Mouse (Mus musculus): ENCODE measurements at regions not wholly inside any gene's neighbourhood (a gene's known extent, or its start where the extent isn't known, plus 50 kb on each side); places are given as distances from the start of the nearest gene placed in this dataset.

DNA sequence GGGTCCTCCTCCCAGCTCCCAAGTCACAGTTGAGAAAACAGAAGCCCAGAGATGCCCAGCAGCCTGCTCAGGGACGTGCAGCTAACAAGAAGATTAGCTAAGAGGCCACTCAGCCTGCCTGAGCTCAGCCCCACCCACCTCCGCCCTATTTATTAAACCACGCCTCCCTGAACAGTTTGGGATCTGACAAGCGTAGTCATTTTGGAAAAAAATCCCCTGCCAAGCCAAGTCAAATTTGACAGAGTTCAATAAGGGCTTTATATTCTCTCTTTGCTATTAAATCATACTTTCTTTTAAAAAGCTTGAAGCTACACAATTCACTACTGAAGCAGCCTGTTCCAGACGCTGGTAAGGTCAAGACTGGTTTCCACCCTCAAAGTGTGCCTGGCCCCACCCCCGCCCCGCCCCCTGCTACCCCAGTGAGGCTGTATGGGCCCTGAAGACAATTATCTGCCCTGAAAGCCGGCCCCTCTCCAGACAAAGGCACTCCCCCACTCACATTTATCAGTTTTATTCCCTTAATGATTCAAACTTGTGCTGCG, 61.9 kb upstream of the Zmiz1 start:
- TF ChIP-seq POLR2A (IDR thresholded peaks at IDR 0.05; ENCODE audit: borderline replicate concordance, extremely low read depth, insufficient read depth, insufficient read length, poor library complexity, severe bottlenecking) (no peak), CTCF (IDR thresholded peaks at IDR 0.05; ENCODE audit: borderline replicate concordance, extremely low read depth, insufficient read depth, insufficient read length) (no peak)
- DNase-seq (ENCODE audit: low read depth): peak; percentile 92

DNA sequence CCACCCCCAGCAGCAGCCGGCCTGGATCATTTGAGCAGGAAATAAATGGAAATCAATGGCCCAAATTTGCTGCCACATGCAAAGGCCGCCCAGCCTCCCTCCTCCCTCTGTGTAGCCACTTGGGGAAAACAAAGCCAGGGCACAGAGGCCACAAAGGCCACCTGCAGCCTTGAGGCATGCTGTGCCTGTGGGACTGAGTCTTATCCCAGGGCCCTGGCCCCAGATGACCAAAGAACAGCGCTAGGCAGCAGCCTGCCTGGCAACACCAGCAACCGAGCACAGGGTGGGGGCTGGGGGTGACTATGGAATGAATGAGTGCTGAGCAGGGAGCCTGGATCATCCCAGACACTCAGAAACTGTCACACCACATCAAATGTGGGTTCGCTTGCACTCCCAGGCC, 61.2 kb upstream of the Zmiz1 start:
- TF ChIP-seq CTCF (IDR thresholded peaks at IDR 0.05; ENCODE audit: borderline replicate concordance, extremely low read depth, insufficient read depth, insufficient read length): no peak
- TF ChIP-seq POLR2A (IDR thresholded peaks at IDR 0.05; ENCODE audit: borderline replicate concordance, extremely low read depth, insufficient read depth, insufficient read length, poor library complexity, severe bottlenecking): no peak
- DNase-seq (ENCODE audit: low read depth): peak; percentile 85

DNA sequence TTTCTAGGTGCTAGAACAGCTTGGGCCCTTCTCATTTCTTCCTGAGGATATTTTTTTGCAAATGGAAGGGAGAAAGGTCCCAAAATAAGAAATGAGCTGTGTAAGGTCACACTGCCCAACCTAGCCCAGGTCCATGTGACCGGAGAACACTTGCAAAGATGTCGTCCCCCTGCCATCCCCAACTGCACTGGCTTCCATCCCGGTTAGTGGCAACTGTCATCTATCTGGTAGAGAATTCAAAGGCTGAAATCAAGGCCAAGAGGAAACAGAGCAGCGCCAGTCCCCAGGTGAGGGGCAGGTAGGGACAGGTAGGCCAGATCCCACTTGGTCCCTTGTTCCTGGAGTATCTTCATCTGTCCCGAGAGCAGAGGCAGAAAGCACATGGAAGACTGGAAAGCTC, 60.2 kb upstream of the Zmiz1 start:
- no peak for DNase-seq (ENCODE audit: low read depth)
- TF ChIP-seq CTCF (IDR thresholded peaks at IDR 0.05; ENCODE audit: borderline replicate concordance, extremely low read depth, insufficient read depth, insufficient read length) (no peak), POLR2A (IDR thresholded peaks at IDR 0.05; ENCODE audit: borderline replicate concordance, extremely low read depth, insufficient read depth, insufficient read length, poor library complexity, severe bottlenecking) (no peak)

DNA sequence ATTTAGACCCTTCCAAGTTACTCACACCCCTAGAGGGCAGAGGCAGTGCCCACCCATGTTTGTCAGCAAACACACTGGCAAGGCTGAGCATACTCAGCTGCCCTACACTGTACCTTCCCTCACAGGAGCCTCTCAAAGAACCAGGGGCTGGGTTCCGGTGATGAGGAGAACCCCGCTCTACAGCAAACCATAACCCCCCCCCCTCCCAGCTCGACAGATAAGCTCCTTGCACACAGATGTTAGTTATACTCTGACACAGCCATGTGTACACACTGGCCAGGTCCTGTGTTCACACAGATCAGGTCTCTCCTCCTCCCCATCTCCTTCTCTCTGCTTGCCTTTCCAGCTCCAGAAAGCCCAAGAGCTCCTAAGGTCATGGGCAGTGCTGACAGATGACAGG, 59.7 kb upstream of the Zmiz1 start:
- TF ChIP-seq POLR2A (IDR thresholded peaks at IDR 0.05; ENCODE audit: borderline replicate concordance, extremely low read depth, insufficient read depth, insufficient read length, poor library complexity, severe bottlenecking) (no peak), CTCF (IDR thresholded peaks at IDR 0.05; ENCODE audit: borderline replicate concordance, extremely low read depth, insufficient read depth, insufficient read length) (no peak)

DNA sequence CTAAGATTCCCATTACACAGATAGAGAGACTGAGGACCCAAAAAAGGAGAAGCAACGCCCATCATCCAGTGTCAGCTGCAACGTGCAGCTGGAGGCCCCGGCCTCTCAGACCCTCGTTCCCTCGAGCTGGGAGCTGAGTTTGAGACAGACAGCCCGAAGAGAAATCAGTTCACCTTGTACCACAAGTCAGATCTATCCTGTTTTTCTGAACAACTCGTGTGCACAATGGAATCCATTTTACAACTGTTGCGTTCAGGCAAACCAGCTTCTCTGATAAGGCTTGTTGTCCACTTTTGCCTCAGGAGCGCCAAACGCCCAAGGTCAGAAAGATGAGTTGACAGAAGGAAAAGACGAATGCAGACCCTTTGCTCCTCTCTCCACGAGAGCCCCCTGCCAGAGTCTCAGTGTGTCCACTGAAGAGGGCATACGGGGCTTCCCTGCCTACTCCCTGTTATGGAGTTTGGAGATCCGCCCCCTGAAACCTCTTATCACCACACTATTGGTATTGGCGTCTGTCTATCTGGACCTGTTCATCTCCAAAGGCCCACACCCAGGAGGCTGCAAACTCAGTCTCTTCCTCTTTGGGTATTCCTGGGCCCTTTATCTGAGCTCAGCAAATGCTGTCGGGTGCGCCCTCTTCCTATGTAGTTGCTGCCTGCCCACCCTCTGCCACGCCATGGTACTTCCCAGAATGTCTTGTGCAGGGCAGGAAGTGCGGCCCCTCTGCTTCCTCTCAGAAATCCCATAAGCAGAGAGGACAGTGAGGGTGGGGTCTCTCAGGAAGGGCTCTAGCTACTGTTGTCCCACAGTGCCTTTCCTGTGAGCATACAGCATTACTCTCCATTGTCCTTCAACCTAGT, 57.7 kb upstream of the Zmiz1 start:
- TF ChIP-seq POLR2A (IDR thresholded peaks at IDR 0.05; ENCODE audit: borderline replicate concordance, extremely low read depth, insufficient read depth, insufficient read length, poor library complexity, severe bottlenecking): no peak
- no peak for TF ChIP-seq CTCF (IDR thresholded peaks at IDR 0.05; ENCODE audit: borderline replicate concordance, extremely low read depth, insufficient read depth, insufficient read length)
- no peak for DNase-seq (ENCODE audit: low read depth)

More for the DNA sequence above, 59.7 kb upstream of the Zmiz1 start:
- no peak for DNase-seq (ENCODE audit: low read depth)

DNA sequence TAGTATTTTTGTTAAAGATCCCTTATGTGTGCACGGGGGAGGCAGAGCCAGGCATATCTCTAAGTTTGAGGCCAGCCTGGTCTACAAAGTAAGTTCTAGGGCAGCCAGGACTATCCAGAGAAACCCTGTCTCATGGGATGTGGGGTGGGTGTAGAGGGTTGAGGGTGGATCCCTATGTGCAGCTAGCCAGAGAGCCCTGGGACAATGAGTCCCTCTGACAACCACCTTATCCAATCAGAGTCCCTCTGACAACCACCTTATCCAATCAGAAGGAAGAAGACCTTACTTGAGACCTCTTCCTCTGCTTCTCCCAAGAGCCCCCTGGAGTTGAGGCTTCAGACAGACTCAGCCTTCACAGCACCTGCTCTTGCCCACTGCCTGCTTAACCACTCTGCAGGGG, 56.6 kb upstream of the Zmiz1 start:
- TF ChIP-seq POLR2A (IDR thresholded peaks at IDR 0.05; ENCODE audit: borderline replicate concordance, extremely low read depth, insufficient read depth, insufficient read length, poor library complexity, severe bottlenecking) (no peak), CTCF (IDR thresholded peaks at IDR 0.05; ENCODE audit: borderline replicate concordance, extremely low read depth, insufficient read depth, insufficient read length) (no peak)
- DNase-seq (ENCODE audit: low read depth): no peak

DNA sequence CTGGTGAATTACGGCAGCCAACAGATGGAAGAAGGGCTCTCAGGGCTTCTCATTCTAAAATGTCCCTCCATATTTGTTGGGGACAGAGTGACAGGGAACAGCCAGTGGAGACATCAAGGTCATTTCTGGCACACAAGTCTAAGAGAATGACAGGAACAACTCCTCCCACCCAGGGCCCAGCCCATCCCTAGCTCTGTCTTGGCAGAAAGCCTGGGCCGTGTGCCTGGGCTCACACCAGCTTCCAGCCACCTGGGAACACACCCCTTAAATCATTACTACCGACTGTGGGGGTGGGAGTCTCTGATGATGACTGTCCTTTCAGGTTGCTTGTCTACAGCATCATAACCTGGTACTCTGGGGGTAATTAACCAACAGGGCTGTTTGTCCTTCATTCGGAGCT, 53.8 kb upstream of the Zmiz1 start:
- TF ChIP-seq POLR2A (IDR thresholded peaks at IDR 0.05; ENCODE audit: borderline replicate concordance, extremely low read depth, insufficient read depth, insufficient read length, poor library complexity, severe bottlenecking) (no peak), CTCF (IDR thresholded peaks at IDR 0.05; ENCODE audit: borderline replicate concordance, extremely low read depth, insufficient read depth, insufficient read length) (no peak)
- peak; percentile 66 for DNase-seq (ENCODE audit: low read depth)

DNA sequence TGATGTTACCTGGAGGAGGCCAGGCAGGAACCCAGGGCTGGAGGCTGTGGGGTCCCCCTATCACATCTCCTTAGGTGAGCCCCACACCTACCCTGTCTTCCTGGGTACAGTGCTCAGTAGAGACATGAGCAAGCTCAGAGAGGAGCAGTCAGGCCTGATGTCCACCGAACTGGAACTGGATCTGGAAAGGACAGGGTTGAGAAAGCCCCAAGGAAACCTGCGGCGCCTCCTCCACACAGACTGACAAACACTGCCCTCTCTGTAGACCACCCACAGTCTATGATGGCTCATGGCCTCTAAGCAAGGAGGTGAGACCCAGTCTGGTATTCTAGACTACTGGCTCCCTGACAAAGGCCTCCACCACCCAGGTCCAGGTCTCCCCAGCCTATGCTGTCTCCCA, 52.9 kb upstream of the Zmiz1 start:
- TF ChIP-seq POLR2A (IDR thresholded peaks at IDR 0.05; ENCODE audit: borderline replicate concordance, extremely low read depth, insufficient read depth, insufficient read length, poor library complexity, severe bottlenecking) (no peak), CTCF (IDR thresholded peaks at IDR 0.05; ENCODE audit: borderline replicate concordance, extremely low read depth, insufficient read depth, insufficient read length) (no peak)
- no peak for DNase-seq (ENCODE audit: low read depth)

DNA sequence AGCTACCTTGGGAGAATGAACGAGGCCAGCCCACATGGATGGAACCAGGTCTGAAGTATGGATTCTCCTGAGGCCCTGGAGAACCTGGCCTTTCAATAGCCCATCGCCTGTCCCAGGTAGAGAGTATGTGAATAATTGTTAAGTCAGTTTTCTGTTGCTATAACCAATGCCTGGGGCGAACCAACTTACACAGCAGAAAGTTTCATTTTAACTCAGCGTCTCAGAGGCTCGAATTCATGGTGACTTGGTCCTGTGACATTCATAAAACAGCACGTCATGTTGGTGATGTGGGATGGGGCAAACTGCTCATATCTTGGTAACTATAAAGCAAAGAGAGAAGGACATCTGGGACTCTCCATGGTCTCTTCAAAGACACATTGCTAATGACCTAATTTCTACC, 52.4 kb upstream of the Zmiz1 start:
- TF ChIP-seq POLR2A (IDR thresholded peaks at IDR 0.05; ENCODE audit: borderline replicate concordance, extremely low read depth, insufficient read depth, insufficient read length, poor library complexity, severe bottlenecking) (no peak), CTCF (IDR thresholded peaks at IDR 0.05; ENCODE audit: borderline replicate concordance, extremely low read depth, insufficient read depth, insufficient read length) (no peak)
- DNase-seq (ENCODE audit: low read depth): no peak

DNA sequence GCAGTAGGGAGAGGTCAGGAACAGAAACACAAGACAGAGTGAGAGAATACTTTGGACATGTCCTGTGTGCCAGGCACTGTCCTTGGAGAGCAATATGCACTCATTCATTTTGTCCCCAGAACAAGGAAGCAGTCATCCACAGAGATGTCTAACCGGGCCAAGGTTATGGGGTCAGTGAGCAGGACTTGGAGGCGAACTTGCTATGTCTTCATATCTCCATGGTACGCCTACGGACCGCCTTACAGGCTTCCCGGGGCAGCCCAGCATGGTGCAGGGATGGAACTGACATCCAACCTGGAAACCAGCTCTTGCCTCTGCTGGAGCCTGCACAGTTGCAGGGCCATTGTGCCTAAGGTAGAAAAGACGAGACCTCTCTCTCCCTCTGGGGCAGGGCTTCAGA, 51.9 kb upstream of the Zmiz1 start:
- no peak for DNase-seq (ENCODE audit: low read depth)
- TF ChIP-seq POLR2A (IDR thresholded peaks at IDR 0.05; ENCODE audit: borderline replicate concordance, extremely low read depth, insufficient read depth, insufficient read length, poor library complexity, severe bottlenecking) (no peak), CTCF (IDR thresholded peaks at IDR 0.05; ENCODE audit: borderline replicate concordance, extremely low read depth, insufficient read depth, insufficient read length) (no peak)

Measured in brain, embryonic 14.5 days (tissue).